Mouse (Mus musculus): ENCODE measurements around the gene Vgll4.

- TF ChIP-seq POLR2A (IDR thresholded peaks at IDR 0.05; ENCODE audit: extremely low read depth, insufficient read depth, low read length) = no peak
- TF ChIP-seq CTCF (IDR thresholded peaks at IDR 0.05; ENCODE audit: extremely low read depth, insufficient read depth, low read length) = no peak
Observed at GRCm38 (mm10) chr6:114833058-114833685, 136.6 kb downstream of the Vgll4 start.

All from cortical plate, adult 2 months (tissue).